Mouse (Mus musculus) CH12.LX (cell line): ENCODE results near the gene Zdhhc19.

Experiments
- EP300 ChIP-seq: IDR thresholded peaks from 2 replicates; pipeline ENCODE4 v1.6.1; 2011; ENCODE audit warnings: low read length, improper control_type of control experiment
- NRF1 ChIP-seq: IDR thresholded peaks from 2 replicates; pipeline ENCODE4 v1.6.1; 2014; ENCODE audit warnings: low read depth, mild to moderate bottlenecking, inconsistent platforms, low read length, improper control_type of control experiment, moderate library complexity

DNA sequence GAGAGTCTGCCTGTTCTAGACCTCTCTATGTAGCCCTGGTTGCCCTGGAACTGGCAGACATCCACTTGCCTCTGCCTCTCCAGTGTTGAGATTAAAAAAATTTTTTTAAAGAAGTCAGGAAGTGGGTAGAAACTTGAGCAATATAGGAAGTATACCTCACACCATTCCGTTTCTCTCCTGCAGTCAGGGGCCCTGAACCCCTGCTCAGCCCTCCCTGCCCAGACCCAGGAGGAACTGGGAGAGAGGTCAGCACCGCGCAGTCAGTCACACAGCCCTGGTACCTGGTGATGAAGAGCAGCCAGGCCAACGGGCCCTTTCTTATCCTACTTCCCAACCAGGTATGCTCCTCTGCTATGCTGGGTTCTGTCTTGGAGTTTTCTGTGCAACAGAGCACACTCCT is 54.0 kb downstream of the Zdhhc19 start:
- TF ChIP-seq EP300 (no peak), NRF1 (no peak)
